ENCODE assay signal across 10 mouse cellular contexts in genomic region chr4:43209673-43210072, GRCm38 (mm10). TPM values are rescaled to one million over a fixed set of nuclear protein-coding genes. Genes with fewer than 3 reads are reported as not detected.
DNase-seq lines count a peak whose midpoint lies in the region; ATAC-seq and TF ChIP-seq lines count a peak whose summit lies in the region.
"Had no signal": no experiment of that assay in that cellular context is flagged by ENCODE, and none has a peak within 500 bp of the region (broad histone marks: within the 10 kb centered on the region; RNA-seq: fewer than 3 reads in every experiment).

No protein-coding gene starts in this region.

- H3K4me1 ChIP-seq in liver, embryonic 11.5 days (replicated peaks; ENCODE audit: control insufficient read depth, insufficient read depth, low read length) = no peaks in the 10 kb centered on the region
- peaks cover 3% of the 10 kb centered on the region for H3K4me1 ChIP-seq in hindbrain, embryonic 16.5 days (ENCODE audit: control insufficient read depth, insufficient read depth, low read depth, low read length)
- H3K4me1 ChIP-seq in olfactory bulb, adult 2 months (ENCODE audit: control insufficient read depth, insufficient read depth, low read length) = peaks cover 4% of the 10 kb centered on the region
- no peaks in the 10 kb centered on the region for H3K4me1 ChIP-seq in liver, embryonic 12.5 days

- no peak overlapping the region for H3K27ac ChIP-seq in liver, embryonic 11.5 days (ENCODE audit: low read depth, low read length)
- H3K27ac ChIP-seq in hindbrain, embryonic 16.5 days (ENCODE audit: low read depth, low read length) = peak overlapping the region; percentile 72
- H3K27ac ChIP-seq in olfactory bulb, adult 2 months (ENCODE audit: insufficient read depth, low read depth, low read length) = peak overlapping the region; percentile 52; the same call in 1 of the 2 replicates
- H3K27ac ChIP-seq in liver, embryonic 12.5 days = no peak overlapping the region

- no peak overlapping the region for H3K9ac ChIP-seq in liver, embryonic 11.5 days (ENCODE audit: low read depth, low read length)
- peak overlapping the region; percentile 58 for H3K9ac ChIP-seq in hindbrain, embryonic 16.5 days (ENCODE audit: low read depth, low read length)
- no peak overlapping the region for H3K9ac ChIP-seq in liver, embryonic 12.5 days

- no peak overlapping the region for H3K4me3 ChIP-seq in liver, embryonic 11.5 days (ENCODE audit: low read depth, low read length)
- H3K4me3 ChIP-seq in hindbrain, embryonic 16.5 days (ENCODE audit: low read length) = peak overlapping the region; percentile 38
- peak overlapping the region; percentile 2; the same call in 1 of the 2 replicates for H3K4me3 ChIP-seq in olfactory bulb, adult 2 months (ENCODE audit: insufficient read depth, low read depth, low read length)
- H3K4me3 ChIP-seq in liver, embryonic 12.5 days = no peak overlapping the region

- peak overlapping the region; percentile 31; the same call in 1 of the 2 replicates for H3K4me2 ChIP-seq in liver, embryonic 11.5 days
- peak overlapping the region; percentile 61 for H3K4me2 ChIP-seq in hindbrain, embryonic 16.5 days (ENCODE audit: low read length)
- H3K4me2 ChIP-seq in liver, embryonic 12.5 days = no peak overlapping the region

- no peaks in the 10 kb centered on the region for H3K9me3 ChIP-seq in liver, embryonic 11.5 days (ENCODE audit: control insufficient read depth, low read length)
- H3K9me3 ChIP-seq in hindbrain, embryonic 16.5 days (ENCODE audit: control insufficient read depth, low read length) = no peaks in the 10 kb centered on the region
- H3K9me3 ChIP-seq in liver, embryonic 12.5 days (replicated peaks) = no peaks in the 10 kb centered on the region

- WGBS in liver, embryonic 11.5 days = 66% methylated on average over 6 of the region's 6 CpGs
- 25% methylated on average over 6 of the region's 6 CpGs for WGBS in hindbrain, embryonic 16.5 days
- 17% methylated on average over 6 of the region's 6 CpGs for WGBS in olfactory bulb, adult 2 months
- 49% methylated on average over 6 of the region's 6 CpGs for WGBS in liver, embryonic 12.5 days (ENCODE audit: insufficient replicate concordance)

- no peaks in the 10 kb centered on the region for H3K27me3 ChIP-seq in liver, embryonic 11.5 days (replicated peaks; ENCODE audit: control insufficient read depth, insufficient read depth, low read length)
- H3K27me3 ChIP-seq in hindbrain, embryonic 16.5 days (replicated peaks; ENCODE audit: control insufficient read depth, insufficient read depth, low read length) = no peaks in the 10 kb centered on the region
- H3K27me3 ChIP-seq in liver, embryonic 12.5 days (replicated peaks) = no peaks in the 10 kb centered on the region

- TF ChIP-seq POLR2A in olfactory bulb, adult 2 months (IDR thresholded peaks at IDR 0.05; ENCODE audit: insufficient read depth, low read depth, low read length) = no peak

- no peaks in the 10 kb centered on the region for H3K36me3 ChIP-seq in liver, embryonic 11.5 days (ENCODE audit: control insufficient read depth, insufficient read depth, low read length)
- H3K36me3 ChIP-seq in hindbrain, embryonic 16.5 days (ENCODE audit: control insufficient read depth, insufficient read depth, low read length) = no peaks in the 10 kb centered on the region
- H3K36me3 ChIP-seq in liver, embryonic 12.5 days = no peaks in the 10 kb centered on the region

- DNase-seq in embryo, embryonic 11 days = peak; percentile 16
- DNase-seq in embryo, embryonic 9.5 days (ENCODE audit: extremely low spot score) = no peak
- DNase-seq in liver, embryonic 11.5 days (ENCODE audit: low spot score) = no peak
- DNase-seq in liver = no peak
- no peak for DNase-seq in adrenal gland, postnatal 25 days
- DNase-seq: kidney, postnatal 36 days; lung, postnatal 36 days had no signal

- no peak for TF ChIP-seq CTCF in olfactory bulb, adult 2 months (IDR thresholded peaks at IDR 0.05; ENCODE audit: insufficient read depth, low read depth, low read length)

- ATAC-seq in liver, embryonic 11.5 days (replicated peaks; ENCODE audit: low FRiP score) = no peak
- peak; percentile 52 for ATAC-seq in hindbrain, embryonic 16.5 days
- ATAC-seq in liver, embryonic 12.5 days = no peak

RNA-seq across cellular contexts. Expression of gene Atp8b5, which starts 57.3 kb away (rescaled TPM):
- 0.25 and 0.29 TPM in 2 replicates for polyA plus RNA-seq in liver, embryonic 11.5 days (2014; fragmentation: Nextera tagmentation; extraction: Ambion mirVana)
- polyA plus RNA-seq in hindbrain, embryonic 16.5 days (2015; fragmentation: Nextera tagmentation; extraction: Ambion mirVana) = 0.60 and 1.2 TPM in 2 replicates
- polyA plus RNA-seq in olfactory bulb, adult 2 months (2012; ENCODE audit: insufficient read depth, insufficient read length, low replicate concordance, missing spikeins) = not detected in 2 replicates
- polyA plus RNA-seq in liver, embryonic 12.5 days (2016; fragmentation: Nextera tagmentation; extraction: Ambion mirVana) = 0.07 and 0.27 TPM in 2 replicates
- 0.57 and 1.2 TPM in 2 replicates for total RNA-seq in adrenal gland, postnatal 25 days (2021)

Comparison
In these comparisons a context has a peak if more than half of its experiments do, and no peak if none do; other contexts are left out.
1. H3K27ac ChIP-seq: peak in hindbrain, embryonic 16.5 days (single experiment) and olfactory bulb, adult 2 months (single experiment); none in liver, embryonic 11.5 days (single experiment) and liver, embryonic 12.5 days (single experiment).
2. H3K4me3 ChIP-seq: peak in hindbrain, embryonic 16.5 days (single experiment) and olfactory bulb, adult 2 months (single experiment); none in liver, embryonic 11.5 days (single experiment) and liver, embryonic 12.5 days (single experiment).